Mouse (Mus musculus) neutrophil, adult 5-6 weeks (primary cell): ENCODE data around the gene Clcnka. TPM values are rescaled to one million over a fixed set of nuclear protein-coding genes. Genes with fewer than 3 reads are reported as not detected.

Experiments
- ATAC-seq: fragments of 151-379, 151-347 bp; 2 replicates; pipeline ENCODE4 v1.8.0; 2017; ENCODE audit warnings: mild to moderate bottlenecking, moderate TSS enrichment; ENCODE audit not compliant: insufficient number of reproducible peaks, poor library complexity, low FRiP score, severe bottlenecking; ENCODE audit errors: extremely low read depth
- total RNA-seq: library from RNA; stranded (forward); fragments of 200-1000 nt; gene quantifications from 2 replicates; pipeline ENCODE4 v1.2.3, GENCODE M21; 2017

The Clcnka gene
- total RNA-seq, 1 experiment from 2014 or later: not detected

GRCm38 (mm10) chr4:141389366-141390150 is 9.0 kb downstream of the Clcnka start:
- no peak for ATAC-seq

- ATAC-seq: no peak
Measured at GRCm38 (mm10) chr4:141387933-141388332, 10.6 kb downstream of the Clcnka start.

- peak; percentile 45; the same call in 1 of the 2 replicates for ATAC-seq
Measured at GRCm38 (mm10) chr4:141387093-141387784, 11.3 kb downstream of the Clcnka start.

- no peak for ATAC-seq
Measured at GRCm38 (mm10) chr4:141386150-141386549, 12.4 kb downstream of the Clcnka start.

GRCm38 (mm10) chr4:141385275-141385674 is 13.2 kb downstream of the Clcnka start:
- ATAC-seq: peak; percentile 50

- ATAC-seq: no peak
Measured at GRCm38 (mm10) chr4:141382406-141382805, 16.1 kb downstream of the Clcnka start.

- ATAC-seq: no peak
Measured at GRCm38 (mm10) chr4:141379674-141380073, 18.9 kb downstream of the Clcnka start.

- no peak for ATAC-seq
Measured at GRCm38 (mm10) chr4:141372426-141372825, 26.1 kb downstream of the Clcnka start.

- ATAC-seq: no peak
Measured at GRCm38 (mm10) chr4:141367997-141368791, 30.3 kb downstream of the Clcnka start, which contains the start of gene Fam131c. Gene Fam131c, plus strand, starts transcription at chr4:141368220.

- ATAC-seq: no peak
Measured at GRCm38 (mm10) chr4:141365876-141366275, 32.6 kb downstream of the Clcnka start.

- ATAC-seq: no peak
Measured at GRCm38 (mm10) chr4:141365126-141365525, 33.4 kb downstream of the Clcnka start.

GRCm38 (mm10) chr4:141362937-141363548 is 35.5 kb downstream of the Clcnka start:
- peak; percentile 39; the same call in 1 of the 2 replicates for ATAC-seq

- no peak for ATAC-seq
Measured at GRCm38 (mm10) chr4:141360846-141361245, 37.7 kb downstream of the Clcnka start.

- no peak for ATAC-seq
Measured at GRCm38 (mm10) chr4:141359222-141359621, 39.3 kb downstream of the Clcnka start.

- no peak for ATAC-seq
Measured at GRCm38 (mm10) chr4:141357811-141358210, 40.7 kb downstream of the Clcnka start.

- no peak for ATAC-seq
Measured at GRCm38 (mm10) chr4:141353868-141354267, 44.7 kb downstream of the Clcnka start.

- no peak for ATAC-seq
Measured at GRCm38 (mm10) chr4:141352986-141353385, 45.5 kb downstream of the Clcnka start.

- ATAC-seq: no peak
Measured at GRCm38 (mm10) chr4:141351972-141352371, 46.6 kb downstream of the Clcnka start.

- no peak for ATAC-seq
Measured at GRCm38 (mm10) chr4:141350015-141350414, 48.5 kb downstream of the Clcnka start.
